Mouse (Mus musculus): ENCODE measurements around the gene Abcd4. TPM values are rescaled to one million over a fixed set of nuclear protein-coding genes. Genes with fewer than 3 reads are reported as not detected.

The Abcd4 gene
- polyA plus RNA-seq, 1 experiment from 2014 or later = 16.8 TPM

DNA sequence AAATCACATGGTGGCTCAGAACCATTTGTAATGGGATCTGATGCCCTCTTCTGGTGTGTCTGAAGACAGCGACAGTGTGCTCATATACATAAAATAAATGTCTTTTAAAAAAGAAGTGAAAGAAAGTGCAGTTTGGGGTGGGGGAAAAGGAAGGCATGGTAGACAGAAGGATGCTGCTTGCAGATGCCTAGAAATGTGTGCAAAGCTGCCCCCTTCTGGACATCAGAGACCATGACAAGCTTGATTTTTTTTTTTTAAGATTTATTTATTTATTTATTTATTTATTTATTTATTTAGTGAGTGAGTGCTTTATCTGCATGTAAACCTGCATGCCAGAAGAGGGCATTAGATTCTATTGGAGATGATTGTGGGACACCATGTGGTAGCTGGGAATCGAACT is 35.9 kb downstream of the Abcd4 start:
- Histone ChIP-seq H3K27ac (ENCODE audit: low read depth, low read length) (no peak overlapping the region), H3K36me3 (ENCODE audit: control insufficient read depth, insufficient read depth) (no peaks in the 10 kb centered on the region), H3K9me3 (ENCODE audit: control insufficient read depth) (no peaks in the 10 kb centered on the region), H3K4me1 (replicated peaks; ENCODE audit: control insufficient read depth, insufficient read depth, low read length) (no peaks in the 10 kb centered on the region), H3K27me3 (replicated peaks; ENCODE audit: control insufficient read depth, insufficient read depth, low read length) (no peaks in the 10 kb centered on the region), H3K4me3 (ENCODE audit: low read depth, low read length) (no peak overlapping the region), H3K9ac (ENCODE audit: low read depth, low read length) (no peak overlapping the region), H3K4me2 (replicated peaks; ENCODE audit: low read depth) (no peak overlapping the region)
- peak; percentile 10; the same call in 1 of the 2 replicates for TF ChIP-seq CTCF (IDR thresholded peaks at IDR 0.05; ENCODE audit: low read depth)
- WGBS = 93% methylated on average over 2 of the region's 2 CpGs
- no peak for ATAC-seq

DNA sequence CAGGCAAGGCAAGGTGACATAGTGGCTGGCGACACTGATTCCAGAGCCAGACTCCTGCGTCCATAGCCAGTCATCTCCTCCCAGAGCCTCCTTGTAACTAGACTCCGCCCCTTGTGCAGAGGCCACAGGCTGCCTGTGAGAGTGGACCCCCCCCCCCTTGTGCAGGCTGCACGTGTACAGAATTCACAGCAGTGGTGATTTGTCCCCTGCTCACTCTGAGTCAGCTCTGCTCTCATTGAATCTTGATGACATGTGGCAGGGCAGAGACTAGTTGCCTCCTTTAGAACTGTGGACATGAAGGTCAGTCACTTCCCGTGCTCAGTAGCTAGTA is 38.8 kb downstream of the Abcd4 start:
- Histone ChIP-seq H3K36me3 (ENCODE audit: control insufficient read depth, insufficient read depth) (no peaks in the 10 kb centered on the region), H3K4me1 (replicated peaks; ENCODE audit: control insufficient read depth, insufficient read depth, low read length) (no peaks in the 10 kb centered on the region), H3K9ac (ENCODE audit: low read depth, low read length) (no peak overlapping the region), H3K4me3 (ENCODE audit: low read depth, low read length) (no peak overlapping the region), H3K9me3 (ENCODE audit: control insufficient read depth) (no peaks in the 10 kb centered on the region), H3K27me3 (replicated peaks; ENCODE audit: control insufficient read depth, insufficient read depth, low read length) (peaks cover 11% of the 10 kb centered on the region), H3K27ac (ENCODE audit: low read depth, low read length) (no peak overlapping the region), H3K4me2 (replicated peaks; ENCODE audit: low read depth) (no peak overlapping the region)
- 38% methylated on average over 5 of the region's 5 CpGs for WGBS
- ATAC-seq = no peak
- no peak for TF ChIP-seq CTCF (IDR thresholded peaks at IDR 0.05; ENCODE audit: low read depth)

DNA sequence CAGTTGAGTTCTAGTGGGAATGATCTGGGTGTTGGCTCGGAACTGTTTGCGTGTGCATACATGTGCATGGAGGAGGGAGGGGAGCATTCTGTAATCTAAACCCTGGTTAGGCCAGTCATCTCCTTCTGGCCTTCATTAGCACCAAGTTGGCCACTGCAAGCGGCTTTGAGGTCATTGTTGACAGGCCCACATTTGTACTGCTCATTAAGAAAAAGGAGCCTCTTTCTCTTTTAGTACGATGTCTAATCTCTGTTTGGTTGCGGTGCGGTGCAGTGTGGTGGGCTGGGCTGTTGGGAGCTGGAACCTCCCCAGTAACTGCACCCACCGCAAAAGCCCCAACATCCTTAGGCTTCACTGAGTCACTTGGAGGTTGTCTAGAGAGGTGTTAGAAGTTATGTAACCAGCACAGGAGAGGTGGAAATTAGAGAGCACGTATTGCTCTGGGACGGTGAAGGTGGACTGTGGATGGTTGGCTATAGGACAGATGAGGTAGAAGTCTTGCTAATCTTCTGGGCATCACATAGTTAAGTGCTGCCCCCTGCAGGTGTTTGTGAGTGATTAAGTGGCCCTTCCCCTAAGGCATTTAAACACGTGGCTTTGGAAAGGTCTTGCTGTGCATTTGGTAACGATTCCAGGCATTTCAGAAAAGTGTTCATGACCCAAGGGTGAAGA is 39.3 kb downstream of the Abcd4 start:
- Histone ChIP-seq H3K4me1 (replicated peaks; ENCODE audit: control insufficient read depth, insufficient read depth, low read length) (no peaks in the 10 kb centered on the region), H3K9ac (ENCODE audit: low read depth, low read length) (no peak overlapping the region), H3K27me3 (replicated peaks; ENCODE audit: control insufficient read depth, insufficient read depth, low read length) (peaks cover 16% of the 10 kb centered on the region), H3K4me2 (replicated peaks; ENCODE audit: low read depth) (no peak overlapping the region), H3K4me3 (ENCODE audit: low read depth, low read length) (no peak overlapping the region), H3K9me3 (ENCODE audit: control insufficient read depth) (no peaks in the 10 kb centered on the region), H3K36me3 (ENCODE audit: control insufficient read depth, insufficient read depth) (no peaks in the 10 kb centered on the region), H3K27ac (ENCODE audit: low read depth, low read length) (no peak overlapping the region)
- WGBS = 74% methylated on average over 11 of the region's 11 CpGs
- TF ChIP-seq CTCF (IDR thresholded peaks at IDR 0.05; ENCODE audit: low read depth) = peak; percentile 27
- no peak for ATAC-seq

DNA sequence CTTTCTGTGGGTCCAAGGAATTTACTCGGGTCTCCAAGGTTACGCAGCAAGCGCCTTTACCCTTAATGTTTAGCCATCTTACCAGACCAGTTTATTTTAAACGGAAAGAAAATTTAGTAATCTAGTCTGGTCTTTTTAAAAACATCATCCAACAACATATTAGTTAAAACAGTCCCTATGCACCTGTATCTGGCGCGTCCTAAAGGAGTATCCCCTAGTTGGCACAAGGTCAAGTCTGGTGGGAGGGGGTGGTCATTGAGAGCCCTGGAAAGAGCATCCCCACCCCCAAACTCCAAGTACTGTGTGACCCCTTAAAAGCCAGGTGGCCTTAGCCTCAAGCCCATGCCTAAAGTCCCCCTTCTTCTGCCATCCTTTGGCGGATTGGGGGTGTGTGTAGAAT is 44.1 kb downstream of the Abcd4 start:
- no peaks in the 10 kb centered on the region for H3K9me3 ChIP-seq (ENCODE audit: control insufficient read depth)
- H3K27ac ChIP-seq (ENCODE audit: low read depth, low read length) = no peak overlapping the region
- 24% methylated on average over 7 of the region's 7 CpGs for WGBS
- no peak for TF ChIP-seq CTCF (IDR thresholded peaks at IDR 0.05; ENCODE audit: low read depth)
- H3K4me3 ChIP-seq (ENCODE audit: low read depth, low read length) = no peak overlapping the region
- H3K27me3 ChIP-seq (replicated peaks; ENCODE audit: control insufficient read depth, insufficient read depth, low read length) = peaks cover 64% of the 10 kb centered on the region
- ATAC-seq = no peak
- no peaks in the 10 kb centered on the region for H3K36me3 ChIP-seq (ENCODE audit: control insufficient read depth, insufficient read depth)
- H3K4me2 ChIP-seq (replicated peaks; ENCODE audit: low read depth) = no peak overlapping the region
- no peaks in the 10 kb centered on the region for H3K4me1 ChIP-seq (replicated peaks; ENCODE audit: control insufficient read depth, insufficient read depth, low read length)
- no peak overlapping the region for H3K9ac ChIP-seq (ENCODE audit: low read depth, low read length)

DNA sequence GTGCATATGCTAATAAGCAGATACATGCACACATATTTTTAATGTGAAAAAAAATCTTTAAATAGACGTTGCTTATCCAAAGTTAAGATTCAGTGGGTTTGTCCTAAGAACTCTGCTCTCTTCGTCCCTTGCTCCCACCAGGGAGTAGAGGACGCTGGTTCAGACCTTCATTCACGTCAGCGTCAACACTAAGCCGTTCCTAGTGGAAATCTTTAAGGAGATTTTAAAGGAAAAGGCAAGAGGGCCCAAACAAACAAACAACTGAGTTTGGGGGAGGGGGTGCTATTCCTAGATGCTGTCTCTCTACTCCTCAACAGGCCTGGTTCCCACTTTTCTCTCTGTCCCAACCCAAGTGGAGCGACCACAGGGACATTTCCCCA is 44.9 kb downstream of the Abcd4 start:
- Histone ChIP-seq H3K9ac (ENCODE audit: low read depth, low read length) (no peak overlapping the region), H3K27me3 (replicated peaks; ENCODE audit: control insufficient read depth, insufficient read depth, low read length) (peaks cover 72% of the 10 kb centered on the region), H3K36me3 (ENCODE audit: control insufficient read depth, insufficient read depth) (no peaks in the 10 kb centered on the region), H3K4me3 (ENCODE audit: low read depth, low read length) (no peak overlapping the region), H3K4me2 (replicated peaks; ENCODE audit: low read depth) (no peak overlapping the region), H3K9me3 (ENCODE audit: control insufficient read depth) (no peaks in the 10 kb centered on the region), H3K4me1 (replicated peaks; ENCODE audit: control insufficient read depth, insufficient read depth, low read length) (no peaks in the 10 kb centered on the region), H3K27ac (ENCODE audit: low read depth, low read length) (no peak overlapping the region)
- 13% methylated on average over 7 of the region's 7 CpGs for WGBS
- no peak for ATAC-seq
- TF ChIP-seq CTCF (IDR thresholded peaks at IDR 0.05; ENCODE audit: low read depth) = no peak

DNA sequence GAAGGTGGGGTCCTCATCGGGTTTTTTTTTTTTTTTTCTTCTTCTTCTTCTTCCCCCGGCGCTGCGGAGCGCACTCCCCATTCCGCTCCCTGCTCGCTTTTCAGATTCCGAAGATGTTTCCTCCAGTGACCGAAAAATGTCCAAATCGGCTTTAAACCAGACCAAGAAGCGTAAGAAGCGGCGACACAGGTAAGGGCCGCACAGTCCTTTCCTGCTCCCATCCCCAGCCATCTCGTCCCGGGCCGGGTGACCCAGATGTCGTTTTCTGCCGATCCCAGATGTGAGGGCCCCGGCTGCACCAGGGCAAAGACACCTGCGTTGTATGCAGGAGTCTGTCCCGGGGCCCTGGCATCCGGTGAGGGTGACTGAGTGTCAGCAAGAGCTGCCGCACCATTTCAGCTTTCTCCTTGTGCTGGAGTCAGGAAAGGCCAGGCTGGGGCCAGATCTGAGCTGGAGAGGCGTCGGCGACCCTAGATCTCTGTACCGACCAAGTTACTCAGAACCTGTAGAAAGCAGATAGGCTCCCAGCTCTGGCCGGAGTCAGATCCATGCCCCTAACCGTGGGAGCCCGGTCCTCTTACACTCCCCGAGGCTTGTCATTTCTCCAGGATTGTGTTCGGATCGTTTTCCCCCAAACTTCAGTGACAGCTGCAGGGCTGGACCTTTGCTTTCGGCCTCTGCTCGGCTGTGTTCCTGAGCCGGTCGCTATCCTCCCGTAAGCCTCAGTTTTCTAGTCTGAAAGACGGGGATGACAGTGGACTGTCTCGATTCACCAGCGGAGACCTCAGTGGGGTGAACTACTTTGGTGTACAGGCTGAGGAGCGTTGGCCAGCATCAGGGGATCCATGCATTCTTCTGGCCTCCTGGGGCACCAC is 45.5 kb downstream of the Abcd4 start:
- TF ChIP-seq CTCF (IDR thresholded peaks at IDR 0.05; ENCODE audit: low read depth) = no peak

More for the DNA sequence above, 45.5 kb downstream of the Abcd4 start:
- Histone ChIP-seq H3K4me3 (ENCODE audit: low read depth, low read length) (0 out of 2 replicates have a peak overlapping the region, but pooled peaks have one; percentile 3), H3K4me1 (replicated peaks; ENCODE audit: control insufficient read depth, insufficient read depth, low read length) (no peaks in the 10 kb centered on the region), H3K27ac (ENCODE audit: low read depth, low read length) (no peak overlapping the region), H3K9ac (ENCODE audit: low read depth, low read length) (no peak overlapping the region), H3K36me3 (ENCODE audit: control insufficient read depth, insufficient read depth) (no peaks in the 10 kb centered on the region), H3K4me2 (replicated peaks; ENCODE audit: low read depth) (no peak overlapping the region; the same call in 1 of the 2 replicates), H3K9me3 (ENCODE audit: control insufficient read depth) (no peaks in the 10 kb centered on the region), H3K27me3 (replicated peaks; ENCODE audit: control insufficient read depth, insufficient read depth, low read length) (peaks cover 75% of the 10 kb centered on the region)
- no peak for ATAC-seq
- 3% methylated on average over 43 of the region's 43 CpGs for WGBS

Data from intestine, postnatal 0 days (tissue).